Mouse (Mus musculus): ENCODE measurements at regions not wholly inside any gene's neighbourhood (a gene's known extent, or its start where the extent isn't known, plus 50 kb on each side); places are given as distances from the start of the nearest gene placed in this dataset.

DNA sequence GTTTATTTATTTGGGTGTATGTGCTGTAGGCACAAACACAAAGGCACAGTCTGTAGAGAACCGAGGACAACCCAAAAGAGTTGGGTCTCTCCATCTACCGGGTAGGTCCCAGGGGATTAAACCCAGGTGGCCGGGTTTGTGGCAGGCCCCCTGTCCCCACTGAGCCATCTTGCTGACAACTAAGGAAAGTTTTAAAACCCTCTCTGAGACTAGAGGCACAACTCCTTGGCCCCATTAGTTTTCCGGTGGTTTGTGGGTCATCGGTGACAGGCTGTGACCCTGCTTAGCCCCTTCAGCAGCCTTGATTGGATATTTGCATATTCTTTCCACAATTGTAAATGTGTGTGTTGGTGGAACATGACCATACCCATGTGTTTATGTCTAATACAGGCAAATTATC, 83.1 kb upstream of the S1pr3 start:
- TF ChIP-seq CTCF (IDR thresholded peaks at IDR 0.05; ENCODE audit: low read depth) (no peak), EP300 (IDR thresholded peaks at IDR 0.05; ENCODE audit: low read depth) (no peak)
